10 mouse cellular contexts compared by ENCODE assay signal in genomic region chr3:27718829-27719365, GRCm38 (mm10).
"Had no signal": no experiment of that assay in that cellular context is flagged by ENCODE, and none has a peak within 500 bp of the region (broad histone marks: within the 10 kb centered on the region; RNA-seq: fewer than 3 reads in every experiment).

No protein-coding gene starts in this region.

- H3K9me3 ChIP-seq: limb, embryonic 12.5 days; midbrain, embryonic 12.5 days; neural tube, embryonic 12.5 days had no signal

- DNase-seq: kidney, postnatal 14 days; layer of hippocampus, postnatal 36 days; lung, adult 18-20 months; thymus, adult 18-20 months; thymus, postnatal 14 days had no signal

- H3K27ac ChIP-seq: limb, embryonic 12.5 days; liver, embryonic 14.5 days; midbrain, embryonic 12.5 days; neural tube, embryonic 12.5 days; stomach, postnatal 0 days had no signal

- H3K4me1 ChIP-seq: neural tube, embryonic 12.5 days had no signal

- H3K9ac ChIP-seq: limb, embryonic 12.5 days; liver, embryonic 14.5 days; midbrain, embryonic 12.5 days; neural tube, embryonic 12.5 days had no signal

- H3K36me3 ChIP-seq: limb, embryonic 12.5 days; midbrain, embryonic 12.5 days; neural tube, embryonic 12.5 days had no signal

- H3K27me3 ChIP-seq: midbrain, embryonic 12.5 days; neural tube, embryonic 12.5 days had no signal

- H3K4me3 ChIP-seq: limb, embryonic 12.5 days; midbrain, embryonic 12.5 days; neural tube, embryonic 12.5 days had no signal

- H3K4me2 ChIP-seq: limb, embryonic 12.5 days; midbrain, embryonic 12.5 days; neural tube, embryonic 12.5 days had no signal
